Comparison of ENCODE assay signal across 11 mouse cellular contexts in genomic region chr15:98111791-98112190, GRCm38 (mm10). TPM values are rescaled to one million over a fixed set of nuclear protein-coding genes. Genes with fewer than 3 reads are reported as not detected.
DNase-seq lines count a peak whose midpoint lies in the region; ATAC-seq and TF ChIP-seq lines count a peak whose summit lies in the region.
"Had no signal": no experiment of that assay in that cellular context is flagged by ENCODE, and none has a peak within 500 bp of the region (broad histone marks: within the 10 kb centered on the region; RNA-seq: fewer than 3 reads in every experiment).

No protein-coding gene starts in this region.

- 0 out of 2 replicates have a peak, but pooled peaks cover 3% of the 10 kb centered on the region for H3K27me3 ChIP-seq in heart, embryonic 15.5 days
- no peaks in the 10 kb centered on the region for H3K27me3 ChIP-seq in MEL (ENCODE audit: control insufficient read depth in 1 of 2, insufficient read depth in 2 of 2, low read length in 2 of 2)
- H3K27me3 ChIP-seq: forebrain, embryonic 13.5 days; hindbrain, embryonic 15.5 days; lung, embryonic 15.5 days had no signal

- H3K4me2 ChIP-seq in heart, embryonic 15.5 days = peak overlapping the region; percentile 14
- H3K4me2 ChIP-seq: forebrain, embryonic 13.5 days; hindbrain, embryonic 15.5 days; lung, embryonic 15.5 days had no signal

- H3K9ac ChIP-seq in heart, embryonic 15.5 days = 0 out of 2 replicates have a peak overlapping the region, but pooled peaks have one; percentile 17
- no peak overlapping the region for H3K9ac ChIP-seq in MEL (ENCODE audit: control insufficient read depth, low read depth, low read length, poor library complexity, severe bottlenecking)
- H3K9ac ChIP-seq: forebrain, embryonic 13.5 days; hindbrain, embryonic 15.5 days; lung, embryonic 15.5 days had no signal

- no peak for TF ChIP-seq CTCF in MEL (IDR thresholded peaks at IDR 0.05 in 2 of 3, conservative IDR thresholded peaks at IDR 0.05 in 1 of 3; ENCODE audit: control insufficient read depth in 1 of 3, insufficient read depth in 1 of 3, low read depth in 2 of 3, low read length in 3 of 3, poor library complexity in 1 of 3, severe bottlenecking in 1 of 3)

- WGBS in heart, embryonic 15.5 days = 45% methylated on average over 5 of the region's 5 CpGs

- no peak for TF ChIP-seq RAD21 in MEL (IDR thresholded peaks at IDR 0.05; ENCODE audit: low read depth, low read length)

- H3K79me2 ChIP-seq in MEL (ENCODE audit: control insufficient read depth, insufficient read depth, low read length, poor library complexity) = peaks cover 9% of the 10 kb centered on the region

- peaks cover 14% of the 10 kb centered on the region; the same call in 1 of the 2 replicates for H3K36me3 ChIP-seq in heart, embryonic 15.5 days
- peaks cover 8 to 47% of the 10 kb centered on the region in 2 experiments for H3K36me3 ChIP-seq in MEL (ENCODE audit: control insufficient read depth in 1 of 2, insufficient read depth in 2 of 2, low read length in 2 of 2)

- no peak overlapping the region for H3K4me3 ChIP-seq in heart, embryonic 15.5 days
- H3K4me3 ChIP-seq in MEL (ENCODE audit: control insufficient read depth in 1 of 2, insufficient read depth in 1 of 2, low read depth in 2 of 2, low read length in 2 of 2) = no peak overlapping the region
- H3K4me3 ChIP-seq: forebrain, embryonic 13.5 days; hindbrain, embryonic 15.5 days; lung, embryonic 15.5 days had no signal

- TF ChIP-seq POLR2A in MEL (IDR thresholded peaks at IDR 0.05; ENCODE audit: control insufficient read depth in 1 of 2, insufficient read depth in 1 of 2, low read depth in 1 of 2, low read length in 2 of 2, poor library complexity in 1 of 2) = no peak

- H3K4me1 ChIP-seq in heart, embryonic 15.5 days (replicated peaks) = peaks cover 55% of the 10 kb centered on the region
- peaks cover 53 to 56% of the 10 kb centered on the region in 2 experiments for H3K4me1 ChIP-seq in MEL (ENCODE audit: control insufficient read depth in 1 of 2, insufficient read depth in 2 of 2, low read length in 2 of 2)

- TF ChIP-seq EP300 in MEL (IDR thresholded peaks at IDR 0.05; ENCODE audit: low read depth in 1 of 2, low read length in 2 of 2) = no peak

- peak overlapping the region; percentile 49 for H3K27ac ChIP-seq in heart, embryonic 15.5 days
- H3K27ac ChIP-seq in MEL (ENCODE audit: control insufficient read depth, low read depth, low read length) = no peak overlapping the region
- H3K27ac ChIP-seq: forebrain, embryonic 13.5 days; hindbrain, embryonic 15.5 days; lung, embryonic 15.5 days had no signal

- ATAC-seq in heart, embryonic 15.5 days (replicated peaks; ENCODE audit: insufficient number of reproducible peaks, insufficient read depth, low FRiP score, low read depth) = no peak
- peak; percentile 61 for ATAC-seq in megakaryocyte-erythroid progenitor cell, adult 5-6 weeks (replicated peaks; ENCODE audit: low FRiP score, low TSS enrichment, poor library complexity, severe bottlenecking)
- ATAC-seq: forebrain, embryonic 13.5 days had no signal

- no peak for DNase-seq in heart, postnatal 4 days
- DNase-seq in MEL (ENCODE audit: low read depth, low spot score) = peak; percentile 87
- DNase-seq in gastrocnemius, postnatal 25 days = peak; percentile 74
- DNase-seq in left cerebral cortex, adult 18-20 months (ENCODE audit: low spot score in 2 of 2) = no peak
- DNase-seq in thymus, postnatal 4 days = no peak
- DNase-seq: thymus, postnatal 14 days had no signal

- no peaks in the 10 kb centered on the region for H3K9me3 ChIP-seq in heart, embryonic 15.5 days (replicated peaks)
- no peaks in the 10 kb centered on the region for H3K9me3 ChIP-seq in MEL (replicated peaks; ENCODE audit: insufficient read depth, low read length)
- H3K9me3 ChIP-seq: forebrain, embryonic 13.5 days; hindbrain, embryonic 15.5 days; lung, embryonic 15.5 days had no signal

TF ChIP-seq in MEL, 35 proteins besides CTCF, POLR2A, EP300 and RAD21:
- TF ChIP-seq USF1 (IDR thresholded peaks at IDR 0.05; ENCODE audit: low read depth, low read length) = peak; percentile 41; the same call in 1 of the 2 replicates
- TF ChIP-seq TAL1 (IDR thresholded peaks at IDR 0.05; ENCODE audit: low read length) = no peak

RNA-seq across cellular contexts. Expression of gene Senp1, which starts 18.2 kb away (rescaled TPM):
- 16.7 and 19.0 TPM in 2 replicates for polyA plus RNA-seq in heart, embryonic 15.5 days (2015; fragmentation: Nextera tagmentation; extraction: Ambion mirVana)
- total RNA-seq in heart, postnatal 4 days (2021) = 10 to 100 TPM; 23.5 to 27.2 TPM
- 34.1 and 41.4 TPM in 2 replicates for total RNA-seq in MEL (2012; rRNA removed)
- polyA plus RNA-seq in MEL (2012; ENCODE audit: insufficient read depth in 1 of 2, insufficient read length in 2 of 2, low read depth in 1 of 2, low replicate concordance in 2 of 2, missing spikeins in 1 of 2) = 10 to 100 TPM in 1 of 2 experiments, not detected in 1; 96.5 TPM
- 1 to 10 TPM; 6.7 to 6.9 TPM for total RNA-seq in gastrocnemius, postnatal 25 days (2021)
- 45.5 and 46.0 TPM in 2 replicates for total RNA-seq in megakaryocyte-erythroid progenitor cell, adult 5-6 weeks (2014; fragmentation: Nextera tagmentation)
- total RNA-seq in megakaryocyte-erythroid progenitor cell, adult 5-6 weeks (2017) = 35.2 and 39.0 TPM in 2 replicates
- total RNA-seq in left cerebral cortex, adult 18-20 months (2021) = 10 to 100 TPM; 11.7 to 11.8 TPM

RNA-seq across cellular contexts. Expression of gene Pfkm, which starts 19.4 kb away (rescaled TPM):
- 119 and 127 TPM in 2 replicates for polyA plus RNA-seq in heart, embryonic 15.5 days (2015; fragmentation: Nextera tagmentation; extraction: Ambion mirVana)
- total RNA-seq in heart, postnatal 4 days (2021) = 100 to 1,000 TPM; 413 to 425 TPM
- 96.0 and 150 TPM in 2 replicates for total RNA-seq in MEL (2012; rRNA removed)
- polyA plus RNA-seq in MEL (2012; ENCODE audit: insufficient read depth in 1 of 2, insufficient read length in 2 of 2, low read depth in 1 of 2, low replicate concordance in 2 of 2, missing spikeins in 1 of 2) = 100 to 1,000 TPM in 1 of 2 experiments, not detected in 1; 125 TPM
- total RNA-seq in gastrocnemius, postnatal 25 days (2021) = 1,000 to 10,000 TPM; 2,083 to 2,117 TPM
- total RNA-seq in megakaryocyte-erythroid progenitor cell, adult 5-6 weeks (2014; fragmentation: Nextera tagmentation) = 69.0 and 74.9 TPM in 2 replicates
- 63.7 and 89.1 TPM in 2 replicates for total RNA-seq in megakaryocyte-erythroid progenitor cell, adult 5-6 weeks (2017)
- total RNA-seq in left cerebral cortex, adult 18-20 months (2021) = 100 to 1,000 TPM; 399 to 431 TPM

RNA-seq across cellular contexts. Expression of gene Asb8, which starts 53.6 kb away (rescaled TPM):
- 77.6 and 78.1 TPM in 2 replicates for polyA plus RNA-seq in heart, embryonic 15.5 days (2015; fragmentation: Nextera tagmentation; extraction: Ambion mirVana)
- 100 to 1,000 TPM in 1 of 2 experiments, 10 to 100 TPM in 1; 97.9 to 103 TPM for total RNA-seq in heart, postnatal 4 days (2021)
- 28.7 and 33.1 TPM in 2 replicates for total RNA-seq in MEL (2012; rRNA removed)
- 10 to 100 TPM in 1 of 2 experiments, not detected in 1; 38.2 TPM for polyA plus RNA-seq in MEL (2012; ENCODE audit: insufficient read depth in 1 of 2, insufficient read length in 2 of 2, low read depth in 1 of 2, low replicate concordance in 2 of 2, missing spikeins in 1 of 2)
- 100 to 1,000 TPM; 102 to 145 TPM for total RNA-seq in gastrocnemius, postnatal 25 days (2021)
- total RNA-seq in megakaryocyte-erythroid progenitor cell, adult 5-6 weeks (2014; fragmentation: Nextera tagmentation) = 21.0 and 25.6 TPM in 2 replicates
- 14.8 and 16.4 TPM in 2 replicates for total RNA-seq in megakaryocyte-erythroid progenitor cell, adult 5-6 weeks (2017)
- 10 to 100 TPM; 49.5 to 53.6 TPM for total RNA-seq in left cerebral cortex, adult 18-20 months (2021)

RNA-seq across cellular contexts. Expression of gene Ccdc184, which starts 55.2 kb away (rescaled TPM):
- 1.6 and 1.7 TPM in 2 replicates for polyA plus RNA-seq in heart, embryonic 15.5 days (2015; fragmentation: Nextera tagmentation; extraction: Ambion mirVana)
- total RNA-seq in heart, postnatal 4 days (2021) = under 1 TPM; 0.74 to 0.92 TPM
- total RNA-seq in MEL (2012; rRNA removed) = not detected in 2 replicates
- polyA plus RNA-seq in MEL (2012; ENCODE audit: insufficient read depth in 1 of 2, insufficient read length in 2 of 2, low read depth in 1 of 2, low replicate concordance in 2 of 2, missing spikeins in 1 of 2) = under 1 TPM in 1 of 2 experiments, not detected in 1; 0.52 TPM
- not detected for total RNA-seq in gastrocnemius, postnatal 25 days (2021)
- total RNA-seq in megakaryocyte-erythroid progenitor cell, adult 5-6 weeks (2014; fragmentation: Nextera tagmentation) = not detected in 2 replicates
- total RNA-seq in megakaryocyte-erythroid progenitor cell, adult 5-6 weeks (2017) = not detected in 2 replicates
- 10 to 100 TPM; 22.5 to 23.2 TPM for total RNA-seq in left cerebral cortex, adult 18-20 months (2021)

Comparison
In these comparisons a context has a peak if more than half of its experiments do, and no peak if none do; other contexts are left out.
1. DNase-seq: peak in MEL (single experiment) and gastrocnemius, postnatal 25 days (single experiment); none in heart, postnatal 4 days (single experiment), left cerebral cortex, adult 18-20 months (0 of 2) and thymus, postnatal 4 days (single experiment).
2. RNA of gene Pfkm, which starts 19.4 kb away (total RNA-seq): 2,083 to 2,117 TPM in gastrocnemius, postnatal 25 days; 399 to 431 TPM in left cerebral cortex, adult 18-20 months, 413 to 425 TPM in heart, postnatal 4 days, 96.0 to 150 TPM in MEL and 63.7 to 89.1 TPM in megakaryocyte-erythroid progenitor cell, adult 5-6 weeks; every median in the first group is over 4 times any median in the second.